14 mouse cellular contexts compared by ENCODE assay signal in the genomic region with DNA sequence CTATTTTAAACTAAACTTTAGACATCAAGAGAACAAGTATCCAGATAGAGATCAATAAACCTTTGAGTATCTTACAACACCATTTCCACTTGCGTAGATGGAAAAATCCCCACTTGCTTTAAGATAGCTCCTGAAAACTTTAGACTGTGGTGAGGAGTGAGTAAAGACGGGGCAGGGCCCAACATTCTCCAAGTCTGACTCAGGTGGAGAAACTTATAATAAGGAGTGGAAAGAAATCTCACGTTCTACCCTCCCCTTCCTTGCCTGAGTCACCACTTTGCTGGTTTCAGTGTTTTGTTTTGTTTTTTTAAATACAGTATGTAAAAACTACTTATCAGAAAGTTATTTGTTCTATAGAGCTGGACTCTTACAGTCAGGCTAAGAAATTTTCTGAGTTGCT.
"Had no signal": no experiment of that assay in that cellular context is flagged by ENCODE, and none has a peak within 500 bp of the region (broad histone marks: within the 10 kb centered on the region; RNA-seq: fewer than 3 reads in every experiment).

No protein-coding gene starts in this region.

- H3K27me3 ChIP-seq: liver, embryonic 12.5 days; liver, embryonic 15.5 days; lung, embryonic 15.5 days; midbrain, embryonic 12.5 days had no signal

- H3K4me3 ChIP-seq: limb, embryonic 10.5 days; limb, embryonic 13.5 days; liver, embryonic 12.5 days; liver, embryonic 15.5 days; lung, embryonic 15.5 days; midbrain, embryonic 12.5 days had no signal

- H3K4me2 ChIP-seq: limb, embryonic 13.5 days; liver, embryonic 12.5 days; liver, embryonic 15.5 days; lung, embryonic 15.5 days; midbrain, embryonic 12.5 days had no signal

- H3K36me3 ChIP-seq: limb, embryonic 10.5 days; limb, embryonic 13.5 days; liver, embryonic 12.5 days; liver, embryonic 15.5 days; lung, embryonic 15.5 days; midbrain, embryonic 12.5 days had no signal

- DNase-seq: kidney, adult 8-10 months; kidney, postnatal 14 days; kidney, postnatal 4 days; layer of hippocampus, adult 9-11 months; liver; lung, adult 18-20 months; thymus, adult 18-20 months; thymus, postnatal 36 days had no signal
